Mouse (Mus musculus): ENCODE results near the gene Dock9. TPM values are rescaled to one million over a fixed set of nuclear protein-coding genes. Genes with fewer than 3 reads are reported as not detected.
A peak's percentile ranks its signal among the peaks of the same experiment; 100 is the strongest.
"Not testable (repeated sequence)": the region's sequence is repeated elsewhere in the genome, so short reads cannot be mapped to it uniquely, and the experiment has no call there.

Dock9 gene
- polyA plus RNA-seq, 1 experiment = 1.1 TPM

GRCm38 (mm10) chr14:121648581-121649060, 149.0 kb downstream of the Dock9 start:
- Histone ChIP-seq H3K4me3 (ENCODE audit: insufficient read depth, low read length) (no peak overlapping the region), H3K4me1 (ENCODE audit: control insufficient read depth, insufficient read depth, low read length) (peaks cover 31% of the 10 kb centered on the region), H3K27ac (ENCODE audit: insufficient read depth, low read depth, low read length) (peak overlapping the region; percentile 93)
- TF ChIP-seq CTCF (IDR thresholded peaks at IDR 0.05; ENCODE audit: low read depth, low read length) (no peak), POLR2A (IDR thresholded peaks at IDR 0.05; ENCODE audit: borderline replicate concordance, low read depth, low read length) (no peak)

DNA sequence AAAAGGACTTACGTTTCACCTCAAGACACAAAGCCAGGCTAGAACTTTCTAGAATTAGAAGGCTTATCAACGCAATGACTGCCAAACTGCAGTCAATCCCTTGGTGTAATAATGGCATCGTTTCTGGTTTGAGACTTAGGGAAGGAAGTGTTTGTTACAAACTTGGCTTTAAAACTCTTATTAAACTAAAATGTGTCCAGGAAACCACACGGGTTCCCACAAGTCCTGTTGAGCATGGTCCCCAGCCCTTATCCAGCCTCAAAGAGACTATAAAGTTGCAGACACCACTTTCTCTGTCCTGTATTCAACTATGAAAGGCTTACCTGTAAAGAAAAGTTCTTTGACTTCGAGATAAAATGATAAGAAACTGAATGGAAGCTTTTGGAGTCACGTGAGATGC, 149.9 kb downstream of the Dock9 start:
- no peak for TF ChIP-seq CTCF (IDR thresholded peaks at IDR 0.05; ENCODE audit: low read depth, low read length)
- TF ChIP-seq POLR2A (IDR thresholded peaks at IDR 0.05; ENCODE audit: borderline replicate concordance, low read depth, low read length) = no peak
- Histone ChIP-seq H3K27ac (ENCODE audit: insufficient read depth, low read depth, low read length) (peak overlapping the region; percentile 93), H3K4me3 (ENCODE audit: insufficient read depth, low read length) (no peak overlapping the region)

DNA sequence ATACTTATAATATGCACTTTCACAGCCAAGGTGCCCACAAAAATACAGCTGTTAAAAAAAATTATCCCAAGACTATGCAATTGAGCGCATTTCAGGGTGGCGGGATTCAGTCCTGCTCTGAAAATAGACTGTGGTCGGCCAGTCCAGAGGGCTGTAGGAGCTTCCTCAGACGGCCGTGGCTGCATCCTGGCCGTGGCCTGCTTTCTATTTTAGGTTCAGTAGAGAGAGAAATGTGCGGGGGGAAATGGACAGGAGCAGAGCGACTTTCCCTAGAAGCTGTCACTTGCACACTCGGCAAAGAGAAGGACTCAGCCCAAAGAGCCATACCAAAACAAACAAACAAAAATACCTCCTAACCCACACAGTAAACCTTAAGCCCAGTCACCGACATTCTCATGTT, 151.0 kb downstream of the Dock9 start:
- Histone ChIP-seq H3K4me3 (ENCODE audit: insufficient read depth, low read length) (peak overlapping the region; percentile 3; the same call in 1 of the 2 replicates), H3K27ac (ENCODE audit: insufficient read depth, low read depth, low read length) (peak overlapping the region; percentile 67), H3K4me1 (ENCODE audit: control insufficient read depth, insufficient read depth, low read length) (peaks cover 39% of the 10 kb centered on the region)
- TF ChIP-seq POLR2A (IDR thresholded peaks at IDR 0.05; ENCODE audit: borderline replicate concordance, low read depth, low read length) (no peak), CTCF (IDR thresholded peaks at IDR 0.05; ENCODE audit: low read depth, low read length) (no peak)

More for the DNA sequence above, 149.9 kb downstream of the Dock9 start:
- peaks cover 33% of the 10 kb centered on the region for H3K4me1 ChIP-seq (ENCODE audit: control insufficient read depth, insufficient read depth, low read length)

- no peak overlapping the region for H3K4me3 ChIP-seq (ENCODE audit: insufficient read depth, low read length)
- TF ChIP-seq CTCF (IDR thresholded peaks at IDR 0.05; ENCODE audit: low read depth, low read length) = no peak
- no peak for TF ChIP-seq POLR2A (IDR thresholded peaks at IDR 0.05; ENCODE audit: borderline replicate concordance, low read depth, low read length)
- H3K27ac ChIP-seq (ENCODE audit: insufficient read depth, low read depth, low read length) = no peak overlapping the region
- peaks cover 44% of the 10 kb centered on the region for H3K4me1 ChIP-seq (ENCODE audit: control insufficient read depth, insufficient read depth, low read length)
These were observed 153.3 kb downstream of the Dock9 start for GRCm38 (mm10) chr14:121644302-121644701.

GRCm38 (mm10) chr14:121641271-121641670, 156.4 kb downstream of the Dock9 start:
- no peak overlapping the region for H3K4me3 ChIP-seq (ENCODE audit: insufficient read depth, low read length)
- peaks cover 19% of the 10 kb centered on the region for H3K4me1 ChIP-seq (ENCODE audit: control insufficient read depth, insufficient read depth, low read length)
- TF ChIP-seq CTCF (IDR thresholded peaks at IDR 0.05; ENCODE audit: low read depth, low read length) = no peak
- TF ChIP-seq POLR2A (IDR thresholded peaks at IDR 0.05; ENCODE audit: borderline replicate concordance, low read depth, low read length) = no peak
- peak overlapping the region; percentile 36 for H3K27ac ChIP-seq (ENCODE audit: insufficient read depth, low read depth, low read length)

GRCm38 (mm10) chr14:121636935-121637510, 160.6 kb downstream of the Dock9 start:
- no peak overlapping the region for H3K27ac ChIP-seq (ENCODE audit: insufficient read depth, low read depth, low read length)
- H3K4me3 ChIP-seq (ENCODE audit: insufficient read depth, low read length) = no peak overlapping the region
- TF ChIP-seq CTCF (IDR thresholded peaks at IDR 0.05; ENCODE audit: low read depth, low read length) (no peak), POLR2A (IDR thresholded peaks at IDR 0.05; ENCODE audit: borderline replicate concordance, low read depth, low read length) (no peak)
- peaks cover 8% of the 10 kb centered on the region for H3K4me1 ChIP-seq (ENCODE audit: control insufficient read depth, insufficient read depth, low read length)

- H3K4me3 ChIP-seq (ENCODE audit: insufficient read depth, low read length) = no peak overlapping the region
- H3K27ac ChIP-seq (ENCODE audit: insufficient read depth, low read depth, low read length) = no peak overlapping the region
- H3K4me1 ChIP-seq (ENCODE audit: control insufficient read depth, insufficient read depth, low read length) = no peaks in the 10 kb centered on the region
- TF ChIP-seq POLR2A (IDR thresholded peaks at IDR 0.05; ENCODE audit: borderline replicate concordance, low read depth, low read length) = no peak
- TF ChIP-seq CTCF (IDR thresholded peaks at IDR 0.05; ENCODE audit: low read depth, low read length) = no peak
These were observed 162.8 kb downstream of the Dock9 start for GRCm38 (mm10) chr14:121634736-121635430.

- Histone ChIP-seq H3K4me3 (ENCODE audit: insufficient read depth, low read length) (no peak overlapping the region), H3K4me1 (ENCODE audit: control insufficient read depth, insufficient read depth, low read length) (no peaks in the 10 kb centered on the region), H3K27ac (ENCODE audit: insufficient read depth, low read depth, low read length) (no peak overlapping the region)
- TF ChIP-seq POLR2A (IDR thresholded peaks at IDR 0.05; ENCODE audit: borderline replicate concordance, low read depth, low read length) (no peak), CTCF (IDR thresholded peaks at IDR 0.05; ENCODE audit: low read depth, low read length) (no peak)
These were observed 163.4 kb downstream of the Dock9 start for GRCm38 (mm10) chr14:121634093-121634735.

- TF ChIP-seq CTCF (IDR thresholded peaks at IDR 0.05; ENCODE audit: low read depth, low read length) (no peak), POLR2A (IDR thresholded peaks at IDR 0.05; ENCODE audit: borderline replicate concordance, low read depth, low read length) (no peak)
- H3K4me1 ChIP-seq (ENCODE audit: control insufficient read depth, insufficient read depth, low read length) = no peaks in the 10 kb centered on the region
- H3K27ac ChIP-seq (ENCODE audit: insufficient read depth, low read depth, low read length) = no peak overlapping the region
- H3K4me3 ChIP-seq (ENCODE audit: insufficient read depth, low read length) = no peak overlapping the region
These were observed 165.7 kb downstream of the Dock9 start for GRCm38 (mm10) chr14:121631934-121632333.

DNA sequence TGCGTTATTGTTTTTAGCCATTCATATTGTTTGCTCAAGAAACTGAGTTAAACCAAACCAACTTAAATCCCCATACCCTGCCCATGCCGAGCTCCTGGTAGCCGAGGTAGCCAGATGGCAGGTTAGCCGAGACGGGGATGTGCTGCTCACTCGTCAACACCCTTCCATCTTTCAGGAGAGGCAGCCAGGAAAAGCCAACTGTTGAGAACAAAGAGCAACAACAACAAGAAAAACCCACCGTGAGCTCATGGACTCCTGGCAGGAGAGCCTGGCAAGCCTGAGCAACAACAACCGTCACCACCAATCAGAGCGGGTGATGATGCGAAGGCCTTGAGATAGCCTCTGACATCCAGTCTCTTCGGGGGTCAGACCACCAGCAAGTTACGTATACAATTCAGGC, 170.9 kb downstream of the Dock9 start:
- Histone ChIP-seq H3K4me1 (ENCODE audit: control insufficient read depth, insufficient read depth, low read length) (no peaks in the 10 kb centered on the region), H3K27ac (ENCODE audit: insufficient read depth, low read depth, low read length) (no peak overlapping the region), H3K4me3 (ENCODE audit: insufficient read depth, low read length) (no peak overlapping the region)
- TF ChIP-seq CTCF (IDR thresholded peaks at IDR 0.05; ENCODE audit: low read depth, low read length) (no peak), POLR2A (IDR thresholded peaks at IDR 0.05; ENCODE audit: borderline replicate concordance, low read depth, low read length) (no peak)

DNA sequence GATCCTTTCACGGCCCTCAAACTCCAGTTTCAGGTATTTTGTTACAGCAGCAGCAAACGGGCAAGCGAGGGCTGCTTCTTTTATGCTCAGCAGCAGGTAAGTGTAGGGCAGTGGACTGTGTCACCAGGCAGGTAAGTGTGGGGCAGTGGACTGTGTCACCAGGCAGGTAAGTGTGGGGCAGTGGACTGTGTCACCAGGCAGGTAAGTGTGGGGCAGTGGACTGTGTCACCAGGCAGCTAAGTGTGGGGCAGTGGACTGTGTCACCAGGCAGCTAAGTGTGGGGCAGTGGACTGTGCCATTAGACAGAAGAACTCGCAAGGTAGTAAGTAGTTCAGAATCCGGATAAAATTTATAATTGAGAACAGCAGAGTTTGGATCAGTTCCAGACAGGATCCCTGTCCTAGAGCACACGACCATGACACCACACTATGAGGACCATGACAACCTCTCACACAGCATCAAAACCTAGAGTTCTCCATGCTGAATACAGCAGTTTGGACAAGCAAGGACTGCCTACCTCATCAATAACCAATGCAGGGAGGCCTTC, 173.6 kb downstream of the Dock9 start:
- not testable (repeated sequence) for H3K27ac ChIP-seq (ENCODE audit: insufficient read depth, low read depth, low read length); H3K4me3 ChIP-seq (ENCODE audit: insufficient read depth, low read length); H3K4me1 ChIP-seq (ENCODE audit: control insufficient read depth, insufficient read depth, low read length)
